Mouse (Mus musculus) lung, adult 2 months (tissue): Measurements from ENCODE around the gene Dazap1. TPM values are rescaled to one million over a fixed set of nuclear protein-coding genes. Genes with fewer than 3 reads are reported as not detected.

Experiments used
- DNase-seq: peaks from one replicate; pipeline ENCODE4 v3.0.0; 2022
- H3K4me1 ChIP-seq: fragments of 200-500 bp; 2 replicates; pipeline ENCODE4 v1.6.1; 2011; ENCODE audit warnings: low read length; ENCODE audit not compliant: control insufficient read depth, insufficient read depth
- H3K4me3 ChIP-seq: fragments of 200-500 bp; replicated peaks from 2 replicates; pipeline ENCODE3; 2011; ENCODE audit warnings: low read depth, mild to moderate bottlenecking, control low read depth, low read length; ENCODE audit errors: extremely low read depth
- CTCF ChIP-seq: fragments of 200-500 bp; IDR thresholded peaks from 2 replicates; pipeline ENCODE4 v1.5.1; 2011; ENCODE audit warnings: mild to moderate bottlenecking, low read length, control low read depth; ENCODE audit not compliant: insufficient read depth
- POLR2A ChIP-seq: fragments of 200-500 bp; IDR thresholded peaks from 2 replicates; pipeline ENCODE4 v1.6.1; 2011; ENCODE audit warnings: low read depth, mild to moderate bottlenecking, control low read depth, low read length, borderline replicate concordance; ENCODE audit errors: extremely low read depth
- WGBS: fragments of 180-500 bp; shearing (Covaris S2); methylation state at CpG from one replicate; pipeline ENCODE4 v1.1.7; 2018; 5-methylcytosine and 5-hydroxymethylcytosine counted together
- polyA plus RNA-seq: library from polyadenylated mRNA; depleted of rRNA; stranded (reverse); fragments of >200 nt; gene quantifications from 2 replicates; pipeline ENCODE4 v1.2.3, GENCODE M21; 2012

Dazap1 gene
- polyA plus RNA-seq, 1 experiment: 65.9 TPM

DNA sequence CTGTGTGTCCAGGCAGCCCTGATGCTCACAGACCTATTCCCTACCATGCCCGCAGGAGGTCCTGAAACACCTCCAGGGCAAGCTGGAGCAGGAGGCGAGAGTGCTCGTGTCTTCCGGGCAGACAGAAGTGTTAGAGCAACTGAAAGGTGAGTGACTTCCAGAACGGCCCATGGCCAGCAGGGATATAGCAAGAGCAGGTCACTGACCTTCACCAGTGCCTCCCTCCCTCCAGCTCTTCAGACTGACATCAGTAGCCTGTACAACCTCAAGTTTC lies 40.7 kb downstream of the Dazap1 start:
- 50% methylated on average over 5 of the region's 5 CpGs for WGBS
- no peak for TF ChIP-seq POLR2A
- no peak for TF ChIP-seq CTCF
- Histone ChIP-seq H3K4me3 (no peak overlapping the region), H3K4me1 (no peaks in the 10 kb centered on the region)
- no peak for DNase-seq

DNA sequence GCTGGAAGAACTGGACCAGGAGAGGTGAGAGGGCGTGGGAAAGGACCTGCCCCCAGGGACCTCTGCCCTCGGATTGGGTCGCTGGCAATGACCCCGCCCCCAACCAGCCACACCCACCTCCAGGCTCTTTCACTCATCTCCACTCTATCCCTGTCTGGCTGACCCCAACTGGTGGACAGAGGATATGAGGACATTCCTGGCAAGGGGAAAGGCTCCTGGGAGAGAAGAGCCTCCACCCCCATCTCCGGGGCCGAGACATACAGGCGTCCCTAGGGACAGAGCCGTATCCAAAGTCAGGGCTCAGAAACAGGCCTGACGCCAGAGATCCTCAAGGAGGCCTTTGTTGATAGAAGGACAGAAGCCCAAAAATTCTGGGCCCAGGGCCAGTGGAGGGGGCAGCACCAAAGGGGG lies 41.2 kb downstream of the Dazap1 start:
- no peaks in the 10 kb centered on the region for H3K4me1 ChIP-seq
- 5% methylated on average over 9 of the region's 9 CpGs for WGBS
- H3K4me3 ChIP-seq: no peak overlapping the region
- DNase-seq: peak; percentile 67
- TF ChIP-seq POLR2A (no peak), CTCF (no peak)

GRCm38 (mm10) chr10:80304458-80304857 lies 43.2 kb downstream of the Dazap1 start:
- TF ChIP-seq CTCF (no peak), POLR2A (no peak)
- H3K4me3 ChIP-seq: no peak overlapping the region
- DNase-seq: no peak
- no peaks in the 10 kb centered on the region for H3K4me1 ChIP-seq
- 22% methylated on average over 12 of the region's 12 CpGs for whole genome bisulfite sequencing

DNA sequence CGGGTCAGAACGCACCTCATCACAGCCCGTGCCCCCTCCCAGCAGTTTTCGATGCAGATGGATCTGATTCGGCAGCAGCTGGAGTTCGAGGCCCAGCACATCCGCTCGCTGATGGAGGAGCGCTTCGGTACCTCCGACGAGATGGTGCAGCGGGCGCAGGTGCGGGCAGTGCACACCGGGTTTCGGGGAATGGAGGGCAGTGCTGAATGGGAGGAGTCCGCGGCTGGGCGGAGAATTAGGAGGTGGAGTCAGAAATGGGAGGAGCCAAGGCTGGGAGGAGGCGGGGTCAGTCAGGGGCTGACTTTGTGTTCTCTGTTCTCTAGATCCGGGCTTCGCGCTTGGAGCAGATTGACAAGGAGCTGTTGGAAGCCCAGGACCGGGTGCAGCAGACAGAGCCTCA lies 43.6 kb downstream of the Dazap1 start:
- no peaks in the 10 kb centered on the region for H3K4me1 ChIP-seq
- H3K4me3 ChIP-seq: no peak overlapping the region
- 13% methylated on average over 25 of the region's 25 CpGs for WGBS
- TF ChIP-seq POLR2A: no peak
- no peak for TF ChIP-seq CTCF
- no peak for DNase-seq

DNA sequence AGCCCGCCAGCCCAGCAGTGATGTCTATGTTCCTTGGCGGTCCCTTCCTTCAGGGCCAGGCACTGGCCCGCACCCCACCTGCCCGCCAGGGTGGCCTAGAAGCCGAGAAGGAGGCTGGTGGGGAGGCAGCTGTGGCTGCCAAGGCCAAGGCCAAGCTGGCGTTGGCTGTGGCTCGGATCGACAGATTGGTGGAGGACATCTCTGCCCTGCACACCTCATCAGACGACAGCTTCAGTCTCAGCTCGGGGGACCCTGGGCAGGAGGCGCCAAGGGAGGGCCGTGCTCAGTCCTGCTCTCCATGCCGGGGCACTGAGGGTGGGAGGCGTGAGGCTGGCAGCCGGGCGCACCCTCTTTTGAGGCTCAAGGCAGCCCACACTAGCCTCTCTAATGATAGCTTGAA lies 50.3 kb downstream of the Dazap1 start:
- Histone ChIP-seq H3K4me1 (no peaks in the 10 kb centered on the region), H3K4me3 (no peak overlapping the region)
- TF ChIP-seq CTCF (no peak), POLR2A (no peak)
- 82% methylated on average over 16 of the region's 16 CpGs for WGBS
- DNase-seq: no peak

DNA sequence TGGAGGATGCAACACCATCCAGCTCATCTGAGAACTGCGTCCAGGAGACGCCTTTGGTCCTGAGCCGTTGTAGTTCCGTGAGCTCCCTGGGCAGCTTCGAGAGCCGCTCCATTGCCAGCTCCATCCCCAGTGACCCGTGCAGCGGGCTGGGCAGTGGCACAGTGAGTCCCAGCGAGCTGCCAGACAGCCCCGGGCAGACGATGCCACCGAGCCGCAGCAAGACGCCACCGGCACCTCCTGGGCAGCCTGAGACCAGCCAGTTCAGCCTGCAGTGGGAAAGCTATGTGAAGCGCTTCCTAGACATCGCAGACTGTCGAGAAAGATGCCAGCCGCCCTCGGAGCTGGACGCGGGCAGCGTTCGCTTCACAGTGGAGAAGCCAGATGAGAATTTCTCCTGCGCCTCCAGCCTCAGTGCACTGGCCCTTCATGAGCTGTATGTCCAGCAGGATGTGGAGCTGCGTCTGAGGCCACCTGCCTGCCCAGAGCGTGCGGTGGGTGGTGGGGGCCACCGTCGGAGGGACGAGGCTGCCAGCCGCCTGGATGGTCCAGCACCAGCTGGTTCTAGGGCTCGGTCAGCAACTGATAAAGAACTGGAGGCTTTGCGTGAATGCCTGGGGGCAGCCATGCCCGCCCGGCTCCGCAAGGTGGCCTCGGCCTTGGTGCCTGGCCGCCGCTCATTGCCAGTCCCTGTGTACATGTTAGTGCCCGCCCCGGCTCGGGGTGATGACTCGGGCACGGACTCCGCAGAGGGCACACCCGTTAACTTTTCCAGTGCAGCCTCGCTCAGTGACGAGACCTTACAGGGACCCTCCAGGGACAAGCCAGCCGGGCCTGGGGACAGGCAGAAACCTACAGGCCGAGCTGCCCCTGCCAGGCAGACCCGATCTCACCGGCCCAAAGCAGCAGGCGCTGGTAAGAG lies 51.6 kb downstream of the Dazap1 start:
- TF ChIP-seq POLR2A: no peak
- TF ChIP-seq CTCF: no peak
- 70% methylated on average over 54 of the region's 54 CpGs for WGBS
- no peak for DNase-seq
- no peak overlapping the region for H3K4me3 ChIP-seq
- no peaks in the 10 kb centered on the region for H3K4me1 ChIP-seq

DNA sequence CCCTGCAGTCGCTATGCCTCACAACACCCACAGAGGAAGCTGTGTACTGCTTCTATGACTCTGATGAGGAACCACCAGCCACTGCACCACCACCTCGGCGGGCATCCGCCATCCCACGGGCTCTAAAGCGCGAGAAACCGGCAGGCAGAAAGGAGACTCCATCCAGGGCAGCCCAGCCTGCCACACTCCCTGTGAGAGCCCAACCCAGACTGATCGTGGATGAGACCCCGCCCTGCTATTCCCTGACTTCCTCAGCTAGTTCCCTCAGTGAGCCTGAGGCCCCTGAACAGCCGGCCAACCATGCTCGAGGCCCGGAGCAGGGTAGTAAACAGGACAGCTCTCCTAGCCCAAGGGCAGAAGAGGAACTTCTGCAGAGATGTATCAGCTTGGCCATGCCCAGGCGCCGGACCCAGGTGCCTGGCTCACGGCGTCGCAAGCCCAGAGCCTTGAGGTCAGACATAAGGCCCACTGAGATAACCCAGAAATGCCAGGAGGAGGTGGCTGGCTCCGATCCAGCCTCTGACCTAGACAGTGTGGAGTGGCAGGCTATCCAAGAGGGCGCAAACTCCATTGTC lies 52.4 kb downstream of the Dazap1 start:
- Histone ChIP-seq H3K4me3 (no peak overlapping the region), H3K4me1 (no peaks in the 10 kb centered on the region)
- WGBS: 30% methylated on average over 20 of the region's 20 CpGs
- no peak for DNase-seq
- no peak for TF ChIP-seq CTCF
- no peak for TF ChIP-seq POLR2A

DNA sequence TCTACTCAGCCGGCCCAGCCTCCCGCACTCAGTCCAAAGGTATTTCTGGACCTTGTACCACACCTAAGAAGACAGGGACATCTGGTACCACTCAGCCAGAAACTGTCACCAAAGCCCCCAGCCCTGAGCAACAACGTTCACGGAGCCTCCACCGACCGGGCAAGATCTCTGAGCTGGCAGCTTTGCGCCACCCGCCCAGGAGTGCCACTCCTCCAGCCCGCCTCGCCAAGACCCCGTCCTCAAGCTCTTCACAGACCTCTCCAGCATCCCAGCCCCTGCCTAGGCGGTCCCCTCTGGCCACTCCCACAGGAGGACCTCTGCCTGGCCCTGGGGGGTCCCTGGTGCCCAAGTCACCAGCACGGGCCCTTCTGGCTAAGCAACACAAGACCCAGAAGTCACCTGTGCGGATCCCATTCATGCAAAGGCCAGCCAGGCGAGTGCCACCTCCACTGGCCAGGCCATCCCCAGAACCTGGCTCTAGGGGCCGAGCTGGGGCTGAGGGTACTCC lies 53.3 kb downstream of the Dazap1 start:
- H3K4me1 ChIP-seq: peaks cover 3% of the 10 kb centered on the region
- H3K4me3 ChIP-seq: no peak overlapping the region
- DNase-seq: no peak
- TF ChIP-seq CTCF (no peak), POLR2A (no peak)
- 51% methylated on average over 16 of the region's 16 CpGs for WGBS

DNA sequence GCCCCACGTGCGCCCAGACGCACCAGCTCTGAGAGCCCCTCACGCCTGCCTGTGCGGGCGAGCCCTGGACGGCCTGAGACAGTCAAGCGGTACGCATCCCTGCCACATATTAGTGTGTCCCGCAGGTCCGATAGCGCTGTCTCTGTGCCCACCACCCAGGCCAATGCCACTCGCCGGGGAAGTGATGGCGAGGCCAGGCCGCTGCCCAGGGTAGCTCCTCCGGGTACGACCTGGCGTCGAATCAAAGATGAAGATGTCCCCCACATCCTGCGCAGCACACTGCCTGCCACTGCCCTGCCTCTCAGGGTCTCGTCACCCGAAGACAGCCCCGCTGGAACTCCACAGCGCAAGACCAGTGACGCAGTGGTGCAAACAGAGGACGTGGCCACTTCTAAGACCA lies 54.0 kb downstream of the Dazap1 start:
- peaks cover 4% of the 10 kb centered on the region for H3K4me1 ChIP-seq
- 47% methylated on average over 27 of the region's 27 CpGs for WGBS
- no peak for TF ChIP-seq POLR2A
- no peak for TF ChIP-seq CTCF
- no peak overlapping the region for H3K4me3 ChIP-seq
- DNase-seq: no peak

DNA sequence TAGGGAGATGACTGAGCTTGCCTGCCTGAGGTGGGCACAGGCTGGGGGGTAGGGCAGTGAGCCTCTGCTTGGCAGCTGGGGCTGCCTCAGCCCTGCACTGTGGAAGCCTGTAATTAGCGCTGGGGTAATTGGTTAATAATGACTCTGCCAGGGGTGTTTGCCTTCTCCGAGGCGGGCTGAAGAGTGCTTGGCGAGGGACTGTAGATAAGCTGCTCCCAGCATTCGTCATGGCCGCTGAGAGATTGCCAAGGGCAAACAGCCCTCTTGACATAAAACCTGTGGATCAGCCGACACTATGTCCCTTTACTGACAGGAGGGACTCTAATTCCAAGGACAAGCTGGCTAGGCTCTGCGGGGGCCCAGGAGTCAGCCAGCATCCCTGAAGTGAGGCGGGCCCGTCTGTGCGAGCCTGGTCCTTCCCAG lies 55.1 kb downstream of the Dazap1 start:
- Histone ChIP-seq H3K4me3 (no peak overlapping the region), H3K4me1 (peaks cover 7% of the 10 kb centered on the region)
- TF ChIP-seq CTCF (no peak), POLR2A (no peak)
- 31% methylated on average over 11 of the region's 11 CpGs for WGBS
- DNase-seq: no peak
